Mouse (Mus musculus) thymus, adult 2 months (tissue): ENCODE data around the gene Map3k1.

Experiments
- CTCF ChIP-seq: fragments of 200-500 bp; IDR thresholded peaks from 2 replicates; pipeline ENCODE4 v1.5.1; 2012; ENCODE audit warnings: mild to moderate bottlenecking, control low read depth, low read length, moderate library complexity, borderline replicate concordance; ENCODE audit not compliant: control insufficient read depth, poor library complexity, insufficient read depth; ENCODE audit errors: extremely low read depth
- POLR2A ChIP-seq: fragments of 200-500 bp; IDR thresholded peaks from 2 replicates; pipeline ENCODE4 v1.6.1; 2012; ENCODE audit warnings: mild to moderate bottlenecking, low read length, control low read depth, moderate library complexity; ENCODE audit not compliant: control insufficient read depth, poor library complexity, insufficient read depth; ENCODE audit errors: extremely low read depth

DNA sequence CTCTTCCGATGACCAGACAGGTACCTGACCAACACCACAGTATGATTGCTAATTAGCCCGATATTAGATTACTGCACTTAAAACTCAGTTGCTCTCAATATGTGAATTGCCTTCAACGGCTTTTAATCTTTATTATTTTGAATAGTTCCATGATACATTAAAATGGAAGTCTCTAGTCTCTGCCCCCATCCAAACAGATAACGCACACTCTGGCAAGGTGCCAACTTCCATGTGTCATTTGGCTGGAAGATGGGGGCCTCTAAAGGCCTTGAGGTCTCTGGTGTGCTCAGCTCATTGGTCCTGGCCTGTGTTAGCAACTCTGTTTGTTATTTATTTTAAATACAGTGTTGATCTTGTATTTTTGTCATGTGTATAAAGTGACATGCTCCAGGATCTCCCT lies 10.3 kb upstream of the Map3k1 start:
- TF ChIP-seq POLR2A: no peak
- TF ChIP-seq CTCF: no peak
